Mouse (Mus musculus) adrenal gland, postnatal 10 days (tissue): ENCODE data around the gene Mss51. TPM values are rescaled to one million over a fixed set of nuclear protein-coding genes. Genes with fewer than 3 reads are reported as not detected.

Experiments used
- DNase-seq: peaks from one replicate; pipeline ENCODE4 v3.0.0; 2021; ENCODE audit warnings: mixed read lengths
- long read RNA-seq, 2 experiments: library from polyadenylated mRNA; stranded (forward); transcript quantifications; one replicate each; pipeline ENCODE4 v2.0.0; 2021
- total RNA-seq, 2 experiments: library from RNA; stranded (reverse); gene quantifications; 2 replicates each; pipeline ENCODE4 v1.2.3; 2021

Gene Mss51
- total RNA-seq = 1 to 10 TPM; 2.3 to 3.0 TPM
- long read RNA-seq, experiment 1, partial matches to known transcripts = 0 of 1 reads
- long read RNA-seq, experiment 1, other reads (novel, unspliced or antisense) = 1 of 1 reads
- long read RNA-seq, experiment 2, partial matches to known transcripts = 0 of 2 reads
- long read RNA-seq, experiment 2, other reads (novel, unspliced or antisense) = 2 of 2 reads

DNA sequence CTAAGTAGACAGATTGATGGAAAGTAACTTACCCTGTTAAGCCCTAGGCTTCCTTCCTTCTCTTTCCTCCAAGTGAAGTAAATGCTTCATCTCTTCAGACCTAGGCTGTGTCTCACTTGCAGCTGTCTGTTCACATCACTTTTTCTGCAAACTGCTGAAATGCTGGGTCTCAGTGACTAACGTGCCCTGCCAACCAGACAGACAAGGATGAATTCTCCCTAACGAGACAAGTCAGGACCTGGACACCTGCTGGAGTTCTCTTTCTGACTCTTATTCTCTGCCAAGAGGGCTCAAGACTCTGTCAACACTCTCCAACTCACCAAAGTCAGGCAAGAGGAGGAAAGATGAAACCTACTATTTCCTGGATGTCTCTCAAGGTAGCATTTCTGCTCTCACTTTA lies at the start of gene Mss51:
Gene Mss51, minus strand, starts transcription at position 299 of the 400 bp plus-strand sequence.
- no peak for DNase-seq

DNA sequence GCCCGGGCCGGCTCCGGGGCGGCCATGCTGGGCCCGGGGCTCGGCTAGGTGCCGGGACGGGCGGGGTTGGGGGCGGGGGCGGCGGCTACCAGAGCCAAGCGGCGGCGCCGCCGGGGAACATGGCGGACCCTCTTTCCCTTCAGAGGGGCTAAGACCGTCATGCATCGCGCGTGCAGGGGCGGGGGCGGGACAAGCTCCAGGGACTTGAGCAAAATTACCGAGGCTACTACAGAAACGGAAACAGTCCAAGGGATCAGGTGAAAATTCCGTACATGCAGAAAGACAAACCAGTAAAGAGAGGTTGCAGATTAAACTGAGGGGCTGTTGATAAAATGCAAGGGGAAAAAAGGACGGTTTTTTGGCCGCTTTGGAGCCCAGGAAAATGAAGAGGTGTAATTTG lies 49.7 kb upstream of the Mss51 start, which contains the start of gene Ppp3cb:
Gene Ppp3cb, minus strand, starts transcription at position 159 of the 400 bp plus-strand sequence.
- DNase-seq = peak; percentile 90

DNA sequence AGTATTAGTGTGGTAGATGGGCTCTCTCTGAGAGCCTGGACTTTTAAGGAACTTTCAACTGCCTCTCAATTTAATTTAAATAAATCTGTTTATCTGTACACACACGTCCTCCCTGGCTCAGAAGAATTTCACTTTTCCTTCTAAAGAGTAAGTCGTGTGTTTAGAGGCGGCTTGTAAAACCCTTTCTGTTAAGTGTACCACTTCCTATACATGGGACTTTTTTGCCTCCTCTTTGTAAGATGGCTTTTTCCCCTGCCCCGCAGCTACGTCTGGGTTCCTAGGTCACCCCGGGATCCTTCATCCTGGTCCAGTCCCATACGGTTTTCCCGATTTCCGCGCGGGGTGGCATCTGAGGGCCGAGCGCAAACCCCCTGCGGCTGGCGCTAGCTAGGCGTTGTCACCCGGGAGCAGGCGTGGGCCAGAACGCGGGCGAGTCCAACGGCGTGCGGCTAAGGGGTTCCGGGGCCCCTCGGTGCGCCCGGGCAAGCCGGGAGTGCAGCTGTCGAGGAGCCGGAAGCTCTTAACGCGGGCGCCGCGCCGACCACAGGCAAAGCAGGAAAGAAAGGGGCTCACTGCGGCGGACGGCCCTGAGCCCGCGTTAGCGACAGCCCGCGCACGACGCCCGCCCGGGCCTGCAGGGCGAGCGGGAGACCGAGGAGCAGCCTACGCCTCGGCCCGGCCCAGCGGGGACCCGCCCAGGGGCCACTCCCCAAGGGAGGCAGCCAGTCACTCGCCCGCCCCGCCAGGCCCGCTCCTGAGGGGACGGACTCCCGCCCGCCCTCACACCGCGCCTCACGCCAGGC lies 49.0 kb upstream of the Mss51 start:
- peak; percentile 96 for DNase-seq

- DNase-seq = no peak
These were observed 48.0 kb upstream of the Mss51 start for GRCm38 (mm10) chr14:20544467-20545411.

GRCm38 (mm10) chr14:20529643-20530042 lies 32.9 kb upstream of the Mss51 start:
- no peak for DNase-seq

DNA sequence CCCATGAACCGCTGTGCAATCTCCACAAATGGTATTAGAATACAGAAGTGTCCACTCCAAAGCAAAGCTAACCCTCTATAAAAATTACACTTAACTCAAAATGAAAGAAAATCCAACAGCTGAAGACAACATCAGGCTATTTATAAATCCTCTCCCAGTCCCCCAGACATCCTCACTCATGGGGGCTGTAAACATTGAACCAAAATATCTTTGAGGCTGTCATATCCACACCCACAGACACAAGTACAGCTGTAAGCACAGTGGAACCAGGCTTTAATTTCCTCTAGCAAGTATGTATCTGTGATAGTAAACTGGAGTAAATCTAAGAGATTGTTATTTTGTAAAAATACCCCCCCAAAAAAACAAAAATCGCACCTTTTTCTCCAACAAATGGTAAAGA lies 23.5 kb upstream of the Mss51 start:
- no peak for DNase-seq

GRCm38 (mm10) chr14:20508424-20508823 lies 11.7 kb upstream of the Mss51 start:
- DNase-seq = peak; percentile 43

DNA sequence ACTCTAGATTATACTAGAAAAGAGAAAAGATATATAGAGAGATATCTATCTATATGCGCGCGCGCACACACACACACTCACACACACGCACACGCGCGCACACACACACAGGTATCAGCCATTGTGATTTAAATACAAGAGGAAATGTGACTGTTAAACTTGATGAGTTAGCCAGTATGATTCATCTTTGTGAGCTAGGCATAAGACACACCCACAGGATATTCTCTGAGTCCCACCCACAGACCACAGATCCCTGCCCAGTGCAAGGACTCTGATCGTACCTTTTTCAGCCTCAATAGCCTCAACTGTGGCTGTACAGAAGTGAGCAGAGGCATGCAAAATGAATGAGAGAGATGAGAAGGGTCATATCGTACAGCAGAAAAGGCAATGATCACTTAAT lies 6.3 kb upstream of the Mss51 start:
- no peak for DNase-seq

DNA sequence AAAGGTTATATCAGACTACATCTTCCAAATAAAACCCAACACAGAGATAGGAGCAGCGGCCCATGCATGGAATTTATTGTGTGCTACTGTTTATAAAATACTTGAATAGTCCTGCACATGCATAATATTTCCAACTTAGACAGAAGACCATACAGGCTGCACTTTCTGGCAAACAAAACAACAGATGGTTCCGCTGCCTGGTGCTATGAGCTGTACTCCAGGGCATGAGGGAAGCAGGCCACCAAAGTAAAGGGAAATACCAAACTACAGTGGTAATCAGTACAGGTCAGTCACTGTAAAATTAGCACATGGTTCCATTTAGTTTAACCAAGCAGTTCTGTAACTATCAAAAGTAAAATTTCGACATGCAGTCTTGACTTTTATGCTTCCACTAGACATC lies 3.3 kb upstream of the Mss51 start:
- DNase-seq = no peak

DNA sequence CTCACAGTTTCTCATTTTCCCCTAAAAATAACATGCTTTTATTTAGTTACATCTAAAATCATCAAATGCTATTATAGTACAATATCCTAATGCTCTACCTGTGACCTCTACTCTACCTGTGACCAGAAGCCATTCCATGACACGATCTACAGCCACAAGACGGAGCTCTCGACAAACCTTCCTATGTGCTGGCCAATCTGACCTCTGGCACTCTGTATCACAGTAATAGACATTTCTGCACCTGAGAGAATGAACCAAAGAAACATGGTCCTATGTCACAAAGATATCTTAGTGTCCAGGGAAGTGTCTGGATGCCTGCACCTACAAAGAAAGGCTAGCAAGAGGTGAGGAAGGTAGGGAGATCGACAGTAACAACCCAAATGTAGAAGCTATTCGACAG lies 10.7 kb downstream of the Mss51 start:
- no peak for DNase-seq

DNA sequence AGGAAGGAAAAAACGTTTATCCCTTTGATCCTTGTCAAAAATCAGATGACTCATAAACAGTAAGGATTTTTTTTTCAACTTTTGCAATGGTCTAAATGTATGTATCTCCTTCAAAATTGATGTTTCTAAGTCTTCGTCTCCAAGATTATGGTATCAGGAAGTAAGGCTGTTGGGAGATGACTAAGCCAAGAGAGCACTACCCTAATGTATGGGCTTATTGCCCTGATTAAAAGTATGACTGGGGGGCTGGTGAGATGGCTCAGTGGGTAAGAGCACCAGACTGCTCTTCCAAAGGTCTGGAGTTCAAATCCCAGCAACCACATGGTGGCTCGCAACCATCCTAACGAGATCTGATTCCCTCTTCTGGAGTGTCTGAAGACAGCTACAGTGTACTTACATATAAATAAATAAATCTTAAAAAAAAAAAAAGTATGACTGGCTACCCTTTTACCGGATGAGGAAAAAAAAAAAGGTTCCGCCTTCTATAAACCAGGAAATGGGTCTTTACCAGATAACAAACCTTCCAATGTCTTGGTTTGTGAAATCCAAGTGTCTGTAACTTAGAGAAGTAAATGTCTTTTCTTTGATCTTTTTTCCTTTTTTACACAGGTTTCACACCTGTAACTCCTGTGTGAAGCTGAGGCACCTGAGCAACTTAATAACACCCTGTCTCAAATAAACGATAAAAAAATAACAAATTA lies 14.5 kb downstream of the Mss51 start:
- DNase-seq = no peak

DNA sequence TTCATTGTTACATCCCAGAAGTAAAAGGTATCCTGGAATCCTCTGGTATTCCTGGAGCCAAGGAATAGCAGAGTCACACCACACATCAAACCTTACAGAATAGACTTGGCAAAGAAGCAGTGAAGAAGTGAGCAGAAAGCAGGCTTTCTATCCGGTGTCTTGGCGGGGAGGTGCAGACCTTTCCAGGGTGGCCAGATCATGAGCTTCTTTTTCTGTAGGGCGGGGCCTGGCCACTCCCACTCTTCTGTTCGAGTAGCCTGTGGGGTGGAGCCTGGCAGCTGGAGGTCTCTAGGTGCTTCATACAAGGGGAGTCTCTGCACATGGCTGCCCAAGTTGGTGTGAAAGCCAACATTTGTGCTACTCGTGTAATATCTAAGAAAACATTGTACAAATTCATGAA lies 15.5 kb downstream of the Mss51 start:
- DNase-seq = peak; percentile 19

DNA sequence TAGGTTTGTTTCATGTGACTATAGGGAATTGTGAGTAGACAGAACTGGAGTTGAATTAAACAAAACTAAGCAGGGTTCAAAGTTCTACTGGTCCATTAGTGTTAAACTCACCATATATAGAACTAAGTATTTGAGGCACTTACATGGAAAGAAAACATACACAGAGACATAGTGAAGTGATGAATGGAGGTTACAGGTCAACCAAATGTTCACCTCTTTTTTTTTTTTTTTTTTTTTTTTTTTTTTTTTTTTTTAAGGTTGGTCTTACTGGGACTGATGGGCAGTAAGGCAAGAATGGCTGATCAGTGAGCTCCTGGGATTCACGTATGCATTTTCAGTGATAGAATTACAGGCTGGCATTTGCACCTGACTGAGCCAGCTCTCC lies 16.5 kb downstream of the Mss51 start:
- no peak for DNase-seq

- peak; percentile 83 for DNase-seq
These were observed 17.2 kb downstream of the Mss51 start, which contains the start of gene Anxa7 for GRCm38 (mm10) chr14:20479291-20480194. Anxa7 (minus strand) TSS chr14:20480133.

DNA sequence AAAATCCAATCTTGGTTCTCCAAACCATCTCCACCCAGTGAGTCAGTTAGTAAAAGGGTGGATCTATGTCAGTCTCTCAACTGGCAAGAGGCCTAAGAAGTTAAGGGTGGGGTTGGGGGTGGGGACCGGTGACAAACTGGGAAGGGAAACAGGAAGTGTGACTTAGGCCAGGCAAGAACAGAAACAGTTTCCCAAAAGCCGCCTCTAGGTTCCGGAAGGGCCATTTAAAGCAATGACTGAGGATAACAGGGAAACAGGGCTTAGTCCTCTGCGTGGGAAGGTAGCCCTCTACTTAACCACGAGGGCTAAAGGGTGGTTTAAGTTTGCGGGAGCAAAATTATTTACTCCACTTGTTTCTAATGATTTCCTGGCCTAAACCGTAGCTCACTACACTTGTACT lies 17.9 kb downstream of the Mss51 start:
- DNase-seq = peak; percentile 60

DNA sequence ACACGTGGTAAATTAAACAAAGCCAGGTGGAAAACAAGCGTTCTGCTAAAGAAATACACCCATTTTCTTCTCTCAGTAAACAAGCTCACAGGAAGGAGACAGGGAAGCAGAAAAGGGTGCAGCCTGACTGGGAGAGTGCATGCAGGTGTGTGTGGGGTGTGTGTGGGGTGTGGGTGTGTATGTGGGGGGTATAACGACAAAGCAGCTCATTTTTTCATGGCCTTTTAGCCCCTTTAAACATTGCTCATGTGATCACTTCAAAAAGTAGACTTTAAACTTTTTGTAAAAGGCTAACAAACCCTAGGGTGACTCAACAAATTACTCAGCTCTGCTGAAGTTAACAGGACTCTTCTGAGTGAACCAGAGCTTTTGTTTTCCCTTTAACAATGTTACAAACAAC lies 18.3 kb downstream of the Mss51 start:
- DNase-seq = no peak

DNA sequence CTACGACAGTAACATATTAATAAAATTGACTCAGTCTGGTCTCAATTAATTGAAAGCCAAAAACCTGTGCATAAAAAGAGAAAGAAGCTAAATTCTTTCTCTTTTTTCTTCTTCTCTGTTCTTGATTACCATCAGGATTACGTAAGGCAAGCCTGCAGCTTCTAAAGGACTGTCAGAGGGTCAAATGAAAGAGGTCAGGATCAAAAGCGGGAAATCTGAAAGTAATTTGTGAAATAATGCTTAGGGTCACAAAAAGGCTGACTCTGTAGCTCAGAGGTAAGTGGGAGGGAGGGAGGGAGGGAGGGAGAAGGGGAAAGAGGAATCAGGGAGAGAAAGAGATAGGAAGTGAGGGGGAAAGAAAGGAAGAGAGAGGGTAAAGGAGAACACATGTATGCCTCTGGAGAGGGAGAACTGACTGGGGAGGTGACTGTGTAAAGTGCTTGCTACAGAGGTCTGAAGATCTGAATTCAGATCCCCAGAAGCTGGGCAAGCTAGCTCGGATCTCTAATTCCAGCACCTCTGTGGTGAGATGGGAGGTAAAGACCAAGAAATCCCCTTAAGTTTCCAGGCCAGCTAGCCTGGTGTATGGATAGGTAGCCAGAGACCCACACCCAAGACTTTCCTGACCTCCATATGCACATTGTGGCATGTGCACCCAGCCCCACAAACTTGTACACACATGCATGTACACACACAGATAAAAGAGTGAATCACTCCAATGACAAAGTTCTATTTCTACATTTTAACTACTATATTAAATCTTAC lies 19.3 kb downstream of the Mss51 start:
- DNase-seq = no peak

DNA sequence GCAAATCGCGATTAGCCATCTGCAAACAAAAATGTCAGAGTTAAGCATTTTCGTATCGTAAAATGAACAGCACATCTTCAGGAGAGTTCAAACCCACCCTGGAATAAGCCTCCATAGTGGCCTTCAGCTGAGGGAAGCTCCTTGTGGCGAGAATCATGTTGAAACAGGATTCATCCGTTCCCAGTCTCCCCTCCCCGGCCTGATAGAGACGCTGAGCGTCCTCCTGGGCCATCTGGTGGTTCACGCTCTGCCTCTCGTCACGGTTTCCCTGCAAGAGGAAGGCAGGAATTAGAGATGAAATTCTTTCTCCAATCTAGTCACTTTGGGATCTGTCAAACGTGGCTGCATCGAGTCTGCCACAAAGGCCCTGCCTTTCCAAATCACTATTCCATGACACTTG lies 36.5 kb downstream of the Mss51 start:
- DNase-seq = no peak

DNA sequence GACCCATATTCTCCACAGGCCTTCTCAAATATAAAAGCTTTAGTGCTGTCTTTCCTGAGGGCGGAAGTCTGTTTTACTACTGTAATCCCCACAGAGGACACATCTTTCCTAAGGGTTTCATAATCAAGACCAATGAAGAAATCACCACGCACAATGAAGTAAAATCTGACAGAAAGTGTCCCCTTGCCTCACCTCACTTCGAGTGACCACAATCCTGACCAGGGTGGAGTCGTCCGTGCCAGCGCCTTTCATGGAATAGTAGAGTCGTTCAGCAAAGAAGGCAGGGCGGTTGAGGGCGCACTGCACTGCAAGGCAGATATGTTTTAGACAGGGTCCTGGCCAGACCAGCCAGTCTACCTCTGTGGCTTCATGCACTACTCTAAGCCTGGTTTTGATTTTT lies 38.3 kb downstream of the Mss51 start:
- no peak for DNase-seq

- DNase-seq = no peak
These were observed 43.8 kb downstream of the Mss51 start for GRCm38 (mm10) chr14:20452929-20453328.
